Mouse (Mus musculus) yolk sac, embryonic 10.5 days (tissue): ENCODE results near the gene Ear1.
"Not testable (repeated sequence)": the region's sequence is repeated elsewhere in the genome, so short reads cannot be mapped to it uniquely, and the experiment has no call there.

Experiments
- DNase-seq: peaks from one replicate; pipeline ENCODE4 v3.0.0-alpha.2; 2017; ENCODE audit warnings: low spot score

Ear1 gene

DNA sequence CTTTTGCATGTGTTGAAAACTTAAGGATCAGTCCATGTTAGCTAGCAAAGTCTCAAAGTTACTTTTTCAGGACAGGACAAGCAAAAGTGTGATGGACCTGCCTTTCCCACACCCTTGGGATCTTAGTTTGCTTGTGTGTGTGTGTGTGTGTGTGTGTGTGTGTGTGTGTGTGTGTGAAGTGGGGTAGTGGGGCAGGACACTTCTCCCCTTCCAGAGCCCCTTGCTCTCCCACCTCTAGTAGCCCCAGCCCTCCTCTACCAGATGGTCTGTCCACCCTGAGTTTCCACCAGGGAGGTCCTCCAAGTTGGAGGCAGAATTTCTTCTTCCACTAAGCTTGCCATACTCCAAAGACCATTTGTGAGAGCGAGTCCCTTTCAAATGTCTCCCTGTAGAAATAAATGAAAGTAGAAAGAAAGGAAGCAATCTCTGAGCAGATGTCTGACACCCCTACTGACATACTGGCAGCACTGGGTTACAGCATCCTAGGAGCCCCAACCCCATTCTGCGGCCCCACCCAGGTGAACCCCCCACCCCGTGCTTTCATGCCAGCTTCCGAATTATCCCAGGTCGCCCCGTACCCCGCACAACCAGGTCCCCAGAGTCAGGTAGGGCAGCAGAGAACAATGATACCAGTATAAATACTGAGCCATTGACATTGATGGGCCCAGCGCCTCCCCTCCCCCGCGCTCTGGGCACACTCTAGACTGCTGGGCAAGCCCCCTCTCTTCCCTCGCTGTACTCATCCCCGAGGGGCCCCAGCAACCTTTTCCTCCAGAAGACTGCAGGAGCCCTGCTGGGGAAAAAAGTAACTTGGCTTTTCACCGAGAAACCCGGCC is 79.0 kb downstream of the Ear1 start:
- DNase-seq = peak; percentile 2

DNA sequence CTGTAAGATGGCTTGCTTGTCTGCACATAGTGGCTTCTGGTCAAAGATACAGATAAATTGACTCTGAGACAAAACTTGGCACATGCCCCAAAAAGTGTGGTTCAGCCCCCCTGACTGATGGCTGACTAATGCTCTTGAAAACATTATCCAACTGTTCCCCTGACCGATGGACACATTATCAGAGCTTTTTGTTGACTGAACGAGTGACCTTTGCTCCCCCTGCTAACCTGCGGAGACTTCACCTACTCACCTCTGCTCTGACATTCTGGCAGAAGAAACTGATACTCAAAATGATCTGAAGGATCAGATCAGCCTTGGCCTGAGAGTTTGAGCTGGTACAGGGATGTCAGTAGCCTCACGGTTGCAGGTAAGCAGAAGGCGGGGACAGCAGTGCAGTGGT is 81.5 kb downstream of the Ear1 start:
- peak; percentile 60 for DNase-seq

DNA sequence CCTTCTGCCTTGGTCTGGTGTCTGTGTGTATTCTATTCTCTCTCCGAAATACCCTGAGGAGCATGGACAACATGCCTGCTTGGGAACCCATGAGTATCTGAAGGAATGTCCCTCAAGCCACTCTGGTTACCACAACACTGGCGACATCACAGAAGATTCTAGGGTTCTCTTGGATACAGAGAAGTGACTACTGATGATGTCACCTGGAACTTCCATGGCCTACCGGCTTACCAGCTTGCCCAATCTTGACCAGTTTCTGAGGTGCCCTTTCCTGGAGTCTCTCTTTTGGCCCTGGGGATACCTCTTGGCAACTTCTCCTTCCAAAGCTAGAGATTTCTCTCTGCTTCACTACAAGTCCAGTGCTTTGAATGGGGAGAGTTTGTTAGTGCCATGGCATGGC is 90.7 kb downstream of the Ear1 start, which contains the start of gene Gm8180:
TSS of gene Gm8180 (minus strand) at position 101 of the 400 bp plus-strand sequence.
- DNase-seq = not testable (repeated sequence)
